Mouse (Mus musculus): Measurements from ENCODE around the gene Rnf145. TPM values are rescaled to one million over a fixed set of nuclear protein-coding genes. Genes with fewer than 3 reads are reported as not detected.
A peak's percentile ranks its signal among the peaks of the same experiment; 100 is the strongest.

The Rnf145 gene
- total RNA-seq (2021), result 10 to 100 TPM; 13.5 to 14.1 TPM
- long read RNA-seq, experiment 1, transcript Rnf145-201 (11 exons, 3,570 nt), result major isoform, 15 of 18 reads
- long read RNA-seq, experiment 1, partial matches to known transcripts, result 3 of 18 reads
- long read RNA-seq, experiment 1, other reads (novel, unspliced or antisense), result 0 of 18 reads
- long read RNA-seq, experiment 2, partial matches to known transcripts, result 1 of 2 reads
- long read RNA-seq, experiment 2, other reads (novel, unspliced or antisense), result 0 of 2 reads

DNA sequence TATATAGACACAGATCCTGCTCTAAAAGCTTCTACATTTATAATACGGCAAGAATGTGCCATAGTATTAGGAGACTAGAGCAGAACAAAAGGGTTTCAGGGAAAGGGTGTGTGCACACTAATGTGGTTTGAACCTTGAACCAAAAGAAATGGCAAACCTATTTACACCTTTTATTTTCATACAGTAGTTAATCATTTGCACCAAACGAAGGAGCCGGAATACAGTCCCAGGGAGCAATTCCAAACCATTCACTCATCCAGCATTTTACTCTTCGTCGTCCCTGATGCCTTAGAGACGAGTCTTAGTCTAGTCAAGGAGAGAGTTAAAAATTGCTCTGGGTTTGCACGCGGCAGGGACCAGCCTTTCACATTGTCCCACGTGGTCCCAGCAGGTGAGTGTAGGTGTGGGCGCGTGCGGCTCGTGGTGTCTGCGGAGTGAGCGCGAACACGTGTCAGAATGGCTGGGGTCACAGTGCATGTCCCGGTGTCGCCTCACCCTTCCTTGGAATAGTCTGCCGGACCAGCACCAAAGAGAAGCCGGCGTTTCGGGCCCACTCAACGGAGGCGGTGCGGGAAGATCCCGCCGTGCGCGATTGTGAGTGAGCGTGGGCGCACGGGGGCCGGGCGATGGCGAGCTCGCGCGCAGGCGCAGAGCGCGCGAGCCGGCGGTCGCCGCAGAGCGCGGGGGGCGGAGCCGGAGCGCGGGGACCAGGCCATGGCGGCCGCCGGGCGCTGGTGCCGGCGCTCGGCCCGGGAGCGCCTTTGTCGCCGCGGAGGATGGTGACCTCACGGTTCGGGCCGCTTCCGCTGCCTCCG, at the start of gene Rnf145:
Gene Rnf145 (plus strand): TSS at position 684 of the 815 bp plus-strand sequence.
- peak; percentile 81 for DNase-seq

DNA sequence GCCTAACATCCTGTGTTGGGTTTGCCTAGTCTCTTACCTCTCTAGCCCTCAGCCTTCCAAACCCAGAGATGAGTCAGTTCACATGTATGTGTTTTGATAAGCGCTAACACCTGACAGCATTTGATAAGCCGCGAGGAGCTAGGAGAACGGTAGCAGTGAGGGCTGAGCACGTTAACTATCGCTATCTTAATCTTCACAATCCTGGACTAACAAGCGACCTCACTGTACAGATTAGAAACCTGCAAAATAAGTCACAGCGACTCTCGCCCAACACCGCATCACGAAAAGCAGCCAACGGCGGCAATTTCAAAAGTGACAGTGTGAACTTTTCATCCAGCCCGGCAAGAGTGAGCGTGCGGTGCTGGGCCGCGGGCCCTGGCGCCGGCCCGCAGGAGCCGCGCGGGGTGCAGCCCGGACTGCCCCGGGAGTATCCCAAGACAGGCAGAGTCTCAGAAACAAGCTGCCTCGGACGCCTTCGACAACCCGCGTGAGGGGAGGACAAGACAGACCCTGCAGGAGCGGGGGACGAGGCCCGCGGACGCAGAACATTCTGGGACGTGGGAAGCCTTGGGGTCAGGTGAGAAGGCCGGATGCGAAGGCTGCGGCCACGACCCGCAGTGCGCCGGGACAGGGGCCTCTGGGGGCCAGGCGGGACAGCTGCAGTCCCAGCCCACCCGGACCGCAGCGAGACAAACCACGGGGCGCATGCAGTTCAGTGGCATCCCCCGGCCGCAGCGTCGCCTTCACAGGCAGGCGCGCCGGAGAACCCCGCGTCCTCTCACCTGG, 48.9 kb upstream of the Rnf145 start:
- DNase-seq, result no peak

DNA sequence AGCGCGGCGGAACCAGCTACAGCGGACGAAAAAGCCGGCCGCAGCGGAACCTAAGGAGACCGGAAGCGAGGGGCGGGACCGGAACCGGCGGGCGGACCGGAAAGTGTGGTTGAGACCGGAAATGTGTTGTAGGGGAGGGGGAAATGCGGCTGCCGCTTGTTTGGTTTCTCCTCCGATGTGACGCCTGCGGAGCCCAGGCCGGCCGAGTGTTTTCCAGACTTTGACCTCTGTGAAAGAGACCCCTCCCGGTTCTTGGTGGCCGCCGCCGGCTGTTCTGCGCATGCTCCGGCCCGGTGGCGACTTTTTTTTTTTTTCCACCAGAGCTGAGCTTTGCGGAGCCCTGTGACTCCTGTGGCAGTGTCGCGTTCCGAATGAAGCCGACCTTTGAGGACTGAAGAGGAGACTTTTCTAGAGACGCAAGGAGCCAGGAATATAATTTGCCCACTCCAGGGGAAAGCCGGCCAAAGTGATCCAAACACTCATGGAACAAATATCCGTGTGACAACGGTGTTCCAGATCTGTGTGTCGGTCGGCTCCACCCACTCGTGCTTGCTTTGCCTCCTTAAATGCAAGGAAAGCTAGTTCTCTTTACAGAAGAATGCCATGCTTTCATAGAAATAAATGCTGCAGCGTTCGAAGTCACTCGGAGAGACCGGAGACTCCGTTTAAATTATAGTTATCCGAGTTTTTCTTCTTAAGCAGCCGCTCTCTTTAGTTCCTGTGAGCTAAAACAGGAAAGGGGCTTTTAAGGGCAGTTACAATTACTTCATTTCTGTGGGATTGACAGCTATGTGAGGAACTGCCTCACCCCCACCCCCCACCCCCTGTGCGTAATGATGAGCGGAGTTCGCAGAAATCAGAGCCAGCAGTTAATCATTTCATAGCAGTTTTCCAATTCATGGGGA, 48.1 kb upstream of the Rnf145 start, which contains the start of gene Ublcp1:
Gene Ublcp1 (minus strand): TSS at position 67 of the 905 bp plus-strand sequence.
- DNase-seq, result peak; percentile 96 to 97

DNA sequence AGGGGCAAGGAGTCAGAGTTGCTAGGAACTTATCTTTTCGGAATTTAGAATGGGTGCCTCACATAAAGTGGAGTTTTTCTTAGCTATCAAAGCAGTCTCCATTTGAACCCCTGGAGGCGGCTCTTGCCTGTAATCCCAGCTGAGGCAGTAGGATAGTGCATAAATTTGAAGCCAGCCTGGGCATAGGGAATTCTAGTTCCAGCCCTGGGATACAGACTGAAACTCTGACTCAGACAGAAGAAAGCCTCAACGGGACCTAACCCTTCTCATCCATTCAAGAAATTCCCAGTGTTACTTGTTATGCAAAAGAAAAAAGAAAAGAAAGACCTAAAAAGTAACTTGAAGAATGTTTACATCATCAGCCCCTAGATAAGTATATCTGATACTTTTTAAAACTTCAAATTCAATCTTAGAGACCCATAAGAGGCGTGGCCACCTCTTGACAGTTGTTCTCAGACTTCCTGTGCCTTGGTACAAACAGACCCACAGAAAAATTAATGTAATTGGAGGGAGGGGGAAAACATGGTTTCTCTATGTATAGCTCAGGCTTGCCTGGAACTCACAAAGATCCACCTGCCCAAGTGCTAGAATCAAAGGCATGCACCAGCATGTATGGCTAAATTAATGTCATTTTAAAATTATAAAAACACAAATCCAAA, 47.3 kb upstream of the Rnf145 start:
- DNase-seq, result peak; percentile 7 to 33

DNA sequence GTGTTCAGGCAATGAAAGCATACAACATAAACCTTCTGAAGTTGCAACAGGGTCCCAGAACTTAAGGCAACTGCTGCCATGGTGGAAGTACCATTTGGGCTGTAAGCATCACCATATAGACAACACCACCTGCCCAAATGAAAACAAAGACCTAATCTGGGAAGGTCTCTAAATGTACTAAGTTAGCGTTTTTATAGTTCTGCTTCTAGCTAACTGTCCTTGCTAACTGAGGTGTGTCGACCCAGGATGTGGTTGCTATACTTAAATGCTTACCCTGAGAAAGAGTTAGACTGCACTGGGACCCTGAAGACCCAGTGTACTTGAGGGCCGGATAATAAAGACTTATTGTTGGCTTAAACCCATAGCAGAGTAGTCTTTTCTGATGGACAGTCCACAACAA, 43.3 kb upstream of the Rnf145 start:
- no peak for DNase-seq

DNA sequence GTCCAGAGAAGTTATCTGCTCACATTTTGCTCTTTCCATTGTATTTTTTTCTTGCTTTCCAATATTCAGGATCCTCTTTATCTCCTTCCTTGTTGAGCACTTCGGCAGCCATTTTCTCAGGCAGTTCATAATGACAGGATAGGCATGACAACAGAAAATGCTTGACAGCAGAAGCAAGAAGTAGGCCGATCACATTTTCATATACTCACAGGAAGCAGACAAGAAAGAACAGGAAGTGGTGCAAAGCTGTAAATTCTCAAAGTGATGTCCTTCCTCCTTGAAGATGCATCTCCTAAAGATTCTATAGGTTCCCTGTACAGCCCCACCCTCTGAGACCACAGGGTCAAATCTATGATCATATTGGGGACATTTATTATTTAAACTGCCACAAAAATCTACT, 42.3 kb upstream of the Rnf145 start:
- DNase-seq, result no peak

DNA sequence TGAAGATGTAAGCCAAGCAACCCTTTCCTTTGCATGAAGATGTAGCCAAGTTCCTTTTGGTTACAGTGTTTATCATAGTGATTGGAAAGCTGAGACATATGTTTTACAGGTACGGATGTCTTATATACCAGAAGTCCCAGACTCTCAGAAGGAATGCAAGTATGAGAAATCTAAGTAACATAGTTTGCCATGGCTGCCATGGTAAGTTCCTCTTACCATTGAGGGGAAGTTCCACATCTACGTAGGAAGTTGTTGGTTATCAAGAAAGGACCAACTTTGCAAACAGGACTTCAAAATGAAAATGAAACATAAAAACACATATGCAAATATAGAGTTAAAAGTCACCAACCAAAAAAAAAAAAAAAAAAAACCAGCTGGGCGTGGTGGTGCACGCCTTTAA, 40.4 kb upstream of the Rnf145 start:
- DNase-seq, result no peak

DNA sequence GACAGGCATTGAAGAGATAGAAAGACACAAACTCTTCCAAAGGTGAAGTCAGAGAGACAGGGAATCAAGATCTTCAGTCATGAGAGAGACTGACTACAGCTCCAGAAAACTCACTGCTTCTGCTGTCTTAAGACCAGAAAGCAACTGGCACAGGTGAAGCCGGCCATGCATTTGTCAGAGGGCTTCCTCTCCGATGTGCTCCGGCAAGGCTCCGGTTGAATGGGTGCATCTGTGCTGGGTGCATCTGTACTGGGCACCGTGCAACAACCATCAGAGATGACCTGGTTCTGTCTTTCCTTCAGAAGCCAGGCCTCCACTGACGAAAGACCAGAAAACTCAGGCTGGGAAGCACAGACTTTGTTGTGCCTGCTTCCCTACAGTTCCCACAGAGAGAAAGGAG, 38.5 kb upstream of the Rnf145 start:
- DNase-seq, result no peak

DNA sequence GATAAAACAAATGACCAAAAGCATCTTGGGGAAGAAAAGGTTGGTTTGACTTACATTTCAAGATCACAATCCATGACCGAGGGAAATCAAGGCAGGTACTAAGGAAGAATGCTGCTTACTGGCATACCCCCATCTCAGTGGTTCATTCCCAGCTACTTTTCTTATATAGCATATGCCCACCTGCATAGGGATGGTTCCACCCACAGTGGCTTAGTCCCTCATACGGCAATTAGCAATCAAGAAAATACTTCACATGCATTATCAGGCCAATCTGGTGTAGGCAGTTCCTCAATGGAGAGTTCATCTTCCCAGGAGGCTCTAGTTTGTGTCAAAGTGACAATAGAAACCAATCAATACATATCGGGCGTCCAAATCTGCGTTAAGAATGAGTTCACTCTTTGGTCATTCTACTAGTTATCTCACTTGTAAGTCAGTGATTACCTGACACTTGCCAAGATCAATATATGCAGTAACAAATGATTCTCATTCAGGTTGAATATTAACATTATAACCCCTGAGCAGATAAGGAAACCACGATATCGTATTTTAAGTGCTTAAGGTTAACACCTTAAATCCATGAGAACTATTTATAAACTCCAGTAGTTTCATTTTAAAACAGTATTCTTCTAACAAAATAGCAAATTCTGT, 33.6 kb upstream of the Rnf145 start:
- no peak for DNase-seq

DNA sequence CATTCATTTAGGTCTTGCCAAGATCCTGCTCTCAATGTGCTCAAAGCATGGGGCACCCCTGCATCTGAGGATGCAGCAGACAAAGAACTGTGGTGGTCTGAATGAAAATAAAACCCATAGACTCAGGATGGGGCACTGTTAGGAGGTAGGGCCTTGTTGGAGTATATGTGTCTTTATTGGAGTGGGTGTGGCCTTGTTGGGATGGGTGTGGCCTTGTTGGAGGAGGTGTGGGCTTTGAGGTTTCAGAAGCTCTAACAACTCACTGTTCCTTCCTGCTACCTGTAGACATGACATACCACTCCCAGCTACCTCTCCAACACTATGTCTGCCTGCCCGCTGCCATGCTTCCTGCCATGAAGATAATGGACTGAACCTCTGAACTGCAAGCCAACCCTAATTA, 29.6 kb upstream of the Rnf145 start:
- no peak for DNase-seq

DNA sequence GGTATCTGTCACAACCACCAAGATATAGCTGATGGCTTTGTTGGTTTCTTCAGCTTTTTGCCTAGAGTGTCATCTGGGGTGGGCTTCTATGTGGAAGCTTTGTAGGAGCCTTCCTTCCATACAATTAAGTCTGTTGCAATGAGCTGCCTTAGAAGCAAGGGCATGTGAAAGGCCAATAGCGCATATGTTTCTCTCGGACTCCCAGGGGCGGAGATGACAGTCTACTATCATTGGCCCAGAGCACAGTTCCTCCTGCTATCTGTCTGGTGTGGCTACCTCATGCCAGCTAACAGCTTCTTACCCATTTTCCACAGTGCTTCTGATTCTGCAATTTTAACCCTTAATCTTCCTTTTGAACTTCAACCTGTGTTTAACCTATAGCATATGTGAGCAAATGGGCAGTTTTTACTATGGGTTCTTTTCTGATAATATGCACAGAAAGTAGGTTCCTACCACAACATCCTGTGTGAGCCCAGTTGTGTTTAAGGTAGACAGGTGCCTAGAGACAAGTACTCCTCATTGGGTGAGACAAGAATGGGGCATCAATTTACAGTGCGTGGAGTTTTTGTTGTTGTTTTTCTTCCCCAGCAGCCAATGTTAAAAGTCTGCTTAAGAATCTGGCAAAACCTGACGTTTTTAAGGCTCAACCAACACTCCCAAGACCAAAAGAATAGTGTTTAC, 24.0 kb upstream of the Rnf145 start:
- DNase-seq, result no peak

DNA sequence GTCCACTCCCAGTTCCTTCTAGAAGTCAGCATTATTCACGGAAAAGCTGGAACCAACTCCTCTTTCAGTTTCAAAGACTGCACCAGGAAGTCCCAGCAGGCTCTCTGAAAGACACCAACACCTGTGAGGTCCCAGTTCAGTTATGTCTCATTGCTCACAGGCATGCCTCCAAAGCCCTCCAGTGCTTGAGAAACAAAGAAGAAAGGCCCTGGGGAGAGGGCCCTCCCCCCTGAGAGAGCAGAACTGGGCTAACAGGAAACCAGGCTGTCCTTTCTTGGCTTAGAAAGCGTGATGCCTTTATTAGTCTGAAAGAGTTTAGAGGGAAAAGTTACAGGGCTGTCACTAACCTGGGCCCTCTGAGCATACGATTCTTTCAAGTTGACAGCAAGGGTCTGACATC, 22.5 kb upstream of the Rnf145 start:
- DNase-seq, result peak; percentile 44 to 48

DNA sequence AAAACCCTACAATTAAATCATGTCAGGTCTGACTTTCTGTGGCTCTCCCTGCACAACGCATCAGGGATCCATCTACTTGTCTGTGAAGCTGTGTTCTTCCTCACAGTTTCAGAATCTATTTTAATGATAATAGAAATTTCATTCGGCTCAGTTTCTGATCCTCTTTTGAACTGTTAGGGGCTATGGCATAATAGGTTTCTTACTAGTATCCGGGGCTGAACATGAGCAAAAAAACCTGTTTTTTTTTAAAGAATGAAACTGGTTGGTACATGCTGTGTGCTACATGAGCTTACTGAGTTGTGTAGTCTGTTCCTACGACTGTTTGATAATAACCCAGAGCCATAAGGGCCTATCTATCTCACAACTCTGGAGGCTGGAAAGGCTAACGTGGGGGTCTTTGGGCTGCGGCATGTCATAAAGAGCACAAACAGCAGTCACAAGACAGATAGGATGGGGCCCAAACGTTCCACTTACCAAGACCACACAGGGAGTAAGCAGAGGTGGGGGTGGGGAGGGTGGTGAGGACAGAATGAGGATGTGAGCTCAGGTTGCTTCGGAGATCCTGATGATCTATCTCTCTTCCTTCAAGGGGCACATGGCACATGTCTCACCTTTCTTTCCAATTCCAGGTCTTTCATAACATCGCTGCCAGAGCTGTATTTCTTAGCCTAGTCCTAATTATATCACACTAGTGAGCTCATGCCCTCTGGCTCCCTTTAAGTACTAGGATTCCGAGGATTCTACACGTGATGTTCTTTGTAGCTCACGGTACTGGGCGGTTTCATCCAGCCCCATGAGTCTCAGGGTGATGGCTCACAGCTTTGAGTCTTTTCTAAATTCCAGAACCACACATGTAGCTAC, 20.1 kb upstream of the Rnf145 start:
- DNase-seq, result no peak

DNA sequence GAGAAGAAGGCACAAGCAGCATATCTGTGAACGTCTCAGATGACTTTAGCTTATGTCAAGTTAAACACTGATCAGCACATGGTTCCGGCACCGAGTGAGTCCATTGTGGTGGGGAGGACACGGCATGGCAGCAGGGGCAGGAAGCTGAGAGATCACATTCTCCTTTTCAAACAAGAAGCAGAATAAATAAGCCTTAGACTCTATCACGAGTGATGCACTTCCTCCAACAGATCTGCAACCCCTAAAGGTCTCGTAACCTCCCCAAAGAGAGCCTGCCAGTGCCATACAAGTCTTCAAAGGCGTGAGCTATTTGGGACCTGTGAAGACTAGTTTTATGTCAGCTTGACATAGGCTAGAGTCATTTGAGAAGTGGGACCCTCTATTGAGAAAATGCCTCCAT, 17.8 kb upstream of the Rnf145 start:
- no peak for DNase-seq

DNA sequence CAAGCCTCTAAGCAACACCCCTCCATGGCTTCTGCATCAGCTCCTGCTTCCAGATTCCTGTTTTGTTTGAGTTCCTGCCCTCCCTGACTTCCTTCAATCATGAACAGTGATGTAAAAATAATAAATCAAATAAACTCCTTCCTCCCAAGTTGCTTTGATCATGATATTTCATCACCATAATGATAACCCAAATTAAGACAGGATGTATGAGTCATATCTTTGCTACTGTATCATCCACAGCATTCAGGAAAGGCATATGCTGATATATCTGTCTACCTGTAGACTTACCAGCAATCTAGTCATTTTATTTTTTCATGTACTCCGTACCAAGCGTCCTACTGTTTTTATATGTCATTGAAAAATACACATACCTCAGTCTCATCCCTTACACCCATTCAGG, 17.3 kb upstream of the Rnf145 start:
- no peak for DNase-seq

DNA sequence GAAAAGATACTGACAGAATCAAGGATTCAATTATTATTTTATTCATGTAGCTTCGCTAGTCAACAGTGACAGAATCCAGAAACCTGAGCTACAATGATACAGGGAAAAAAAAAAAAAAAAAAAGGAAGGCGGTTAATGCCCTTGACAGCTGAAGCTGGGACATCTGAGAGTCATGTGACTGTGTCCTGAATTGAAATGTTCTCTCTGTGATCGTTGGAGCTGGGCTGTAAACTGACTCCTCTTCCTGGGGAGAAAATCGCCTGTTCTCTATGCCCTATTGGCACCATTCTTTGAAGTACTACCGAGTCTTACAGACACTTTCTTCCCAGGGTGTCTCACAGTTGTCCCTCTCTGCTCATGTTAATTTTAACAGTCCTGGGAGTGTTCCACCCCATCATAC, 15.8 kb upstream of the Rnf145 start:
- no peak for DNase-seq

DNA sequence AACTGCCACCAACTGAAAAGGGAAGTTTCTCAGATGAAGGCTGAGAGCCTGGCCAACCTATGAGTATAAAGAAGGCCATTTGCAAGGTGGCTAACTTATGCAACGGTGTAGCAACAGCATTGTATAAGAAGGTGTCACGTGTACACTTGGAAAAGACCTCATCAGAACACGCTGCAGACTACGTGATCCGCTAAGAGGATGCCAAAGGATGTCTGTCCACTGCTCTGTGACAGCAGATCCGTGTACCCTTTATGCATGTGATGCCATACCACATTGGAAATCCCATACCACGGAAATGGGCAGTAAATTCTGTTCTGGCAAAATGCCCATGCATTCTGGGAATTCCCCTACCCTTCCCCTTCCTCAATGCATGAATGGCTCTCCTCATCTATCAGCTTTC, 14.6 kb upstream of the Rnf145 start:
- no peak for DNase-seq

DNA sequence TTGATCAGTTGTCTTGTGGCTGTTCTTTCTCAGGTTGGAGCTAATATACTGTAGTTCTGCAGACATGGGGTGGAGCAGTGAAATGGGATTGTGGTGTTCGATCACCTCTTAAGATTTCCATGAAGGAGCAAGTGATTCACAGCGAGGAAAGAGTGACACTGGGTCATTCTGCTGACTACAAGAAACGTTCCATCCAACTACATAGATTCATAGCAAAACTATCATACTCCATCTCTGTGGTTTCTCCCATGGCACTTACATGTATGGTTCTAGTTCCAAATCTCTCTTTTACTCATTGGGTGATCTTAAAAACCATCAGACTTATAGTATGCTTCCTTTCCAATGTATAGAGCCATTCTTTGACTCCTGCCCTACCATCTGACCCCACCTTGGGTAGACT, 14.0 kb upstream of the Rnf145 start:
- DNase-seq, result no peak

DNA sequence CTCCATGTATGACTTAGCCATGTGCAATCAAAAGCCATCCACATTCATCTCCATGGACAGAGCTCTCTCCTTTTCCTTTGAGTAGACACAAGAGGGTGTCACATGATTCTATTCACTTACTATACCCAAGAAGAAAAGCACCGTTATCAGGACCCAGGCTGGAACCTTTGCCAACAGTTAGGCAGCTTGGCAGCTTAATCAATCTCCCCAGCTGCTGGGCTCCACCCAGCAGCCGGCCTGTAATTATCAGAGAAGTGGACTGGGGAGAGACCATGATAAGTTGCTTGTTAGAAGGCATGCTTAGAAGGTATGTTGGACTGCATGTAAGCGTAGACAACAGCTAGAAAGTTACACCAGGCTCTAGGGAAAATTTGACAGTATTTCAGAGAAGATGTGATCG, 9.9 kb upstream of the Rnf145 start:
- no peak for DNase-seq
